Mouse (Mus musculus): ENCODE results near the gene Tsc22d4. TPM values are rescaled to one million over a fixed set of nuclear protein-coding genes. Genes with fewer than 3 reads are reported as not detected.
"Not testable (repeated sequence)": the region's sequence is repeated elsewhere in the genome, so short reads cannot be mapped to it uniquely, and the experiment has no call there.

Tsc22d4 gene
- total RNA-seq (2017): 86.7 and 97.2 TPM in 2 replicates

DNA sequence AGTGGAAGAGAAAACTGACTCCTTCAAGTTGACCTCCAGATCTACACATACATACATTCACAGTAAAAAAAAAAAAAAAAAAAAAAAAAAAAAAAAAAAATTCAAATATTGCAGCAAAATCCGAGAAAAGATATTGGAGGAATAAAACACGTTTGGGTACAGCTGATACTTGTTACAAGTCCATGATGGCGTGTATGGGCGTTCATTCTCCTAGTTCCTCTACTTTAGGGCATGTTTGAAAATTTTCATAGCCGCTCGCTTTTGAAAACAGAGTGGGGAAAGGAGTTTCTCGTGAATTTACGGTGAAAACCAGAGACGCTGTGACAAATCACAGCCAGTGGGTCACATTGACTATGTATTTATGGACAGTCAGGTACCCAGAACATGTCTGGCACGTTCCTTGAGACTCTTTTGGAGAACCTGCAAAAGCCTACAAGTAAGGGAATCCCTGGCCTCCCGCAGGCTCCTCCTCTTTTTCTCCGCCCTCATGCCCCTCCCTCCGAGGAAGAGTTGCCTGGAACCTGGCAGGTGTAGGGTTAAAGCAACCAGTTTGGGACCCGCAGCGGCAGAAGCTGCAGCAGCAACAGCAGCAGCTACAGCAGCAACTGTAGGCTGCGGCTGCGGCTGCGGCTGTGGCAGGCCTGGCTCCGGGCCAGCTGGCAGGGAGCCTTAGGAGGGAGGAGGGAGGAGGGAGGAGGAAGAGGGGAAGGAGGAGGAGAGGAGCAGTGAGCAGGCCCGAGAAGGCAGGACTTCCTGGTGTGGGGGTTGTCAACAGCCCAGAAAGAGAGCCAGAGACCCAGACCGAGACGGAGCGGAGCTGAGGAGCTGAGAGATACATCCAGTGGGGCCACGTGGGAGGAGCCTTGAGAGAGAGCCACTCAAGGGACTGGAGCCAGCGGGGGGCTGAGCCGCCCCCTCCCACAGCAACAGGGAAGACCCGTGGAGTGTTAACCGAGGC is at the start of gene Tsc22d4:
Gene Tsc22d4, plus strand, starts transcription at position 517 of the 958 bp plus-strand sequence.
- peak; percentile 67 for ATAC-seq (replicated peaks; ENCODE audit: low read depth, poor library complexity, severe bottlenecking)

DNA sequence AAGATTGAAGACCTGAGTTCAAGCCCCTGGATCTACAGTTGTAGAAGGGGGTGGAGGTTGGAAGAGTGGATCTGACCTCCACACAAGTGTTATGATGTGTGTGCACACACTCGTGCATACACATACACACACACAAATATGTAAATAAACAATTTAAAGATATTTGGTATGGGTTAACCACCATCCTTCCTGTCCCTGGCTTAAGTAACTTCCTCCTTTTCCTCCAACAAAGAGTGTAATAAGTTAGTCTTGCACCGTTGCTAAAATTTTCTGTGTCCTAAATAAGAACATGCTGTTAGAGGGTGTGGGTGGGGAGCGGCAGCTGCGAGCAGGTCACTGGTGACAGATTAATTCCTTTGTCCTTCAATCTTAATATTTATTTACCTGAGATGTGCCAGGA is 49.6 kb upstream of the Tsc22d4 start:
- ATAC-seq (replicated peaks; ENCODE audit: low read depth, poor library complexity, severe bottlenecking): peak; percentile 73

DNA sequence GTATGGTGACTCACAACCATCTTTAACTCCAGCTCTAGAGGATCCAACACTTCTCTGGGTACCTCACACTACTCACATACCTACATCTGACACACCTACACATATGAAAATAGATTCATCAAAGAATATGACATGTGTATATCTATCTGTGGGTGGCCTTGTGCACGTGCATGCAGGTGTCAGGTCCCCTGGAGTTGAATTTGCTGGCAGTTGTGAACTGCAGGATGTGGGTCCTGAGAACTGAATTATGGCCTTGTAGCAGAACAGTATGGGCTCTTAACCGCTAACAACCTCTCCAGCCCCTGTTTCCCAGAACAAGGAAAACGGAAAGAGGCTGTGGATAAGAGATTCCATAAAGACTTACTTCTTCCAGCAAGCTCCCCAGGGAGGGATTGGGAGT is 46.5 kb upstream of the Tsc22d4 start:
- ATAC-seq (replicated peaks; ENCODE audit: low read depth, poor library complexity, severe bottlenecking): no peak

DNA sequence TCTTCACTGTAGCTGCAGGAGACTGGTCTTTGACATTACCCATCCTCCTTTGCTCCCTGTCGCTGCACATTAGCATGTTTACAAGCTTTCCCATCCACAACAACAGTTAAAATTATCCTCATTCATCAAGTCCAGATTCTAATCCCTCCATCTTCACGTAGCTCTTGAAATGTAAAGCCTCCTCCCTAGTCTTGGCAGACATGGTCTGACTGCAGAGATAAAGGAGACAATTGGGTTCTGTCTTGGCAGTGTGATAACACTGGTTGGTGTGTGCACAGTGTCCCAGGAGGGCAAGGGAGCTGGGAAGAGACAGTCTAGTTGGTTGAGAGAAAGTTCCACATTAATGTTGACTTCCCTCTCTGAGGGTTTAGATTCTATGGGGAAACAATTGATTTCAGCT is 45.7 kb upstream of the Tsc22d4 start:
- peak; percentile 36; the same call in 1 of the 2 replicates for ATAC-seq (replicated peaks; ENCODE audit: low read depth, poor library complexity, severe bottlenecking)

DNA sequence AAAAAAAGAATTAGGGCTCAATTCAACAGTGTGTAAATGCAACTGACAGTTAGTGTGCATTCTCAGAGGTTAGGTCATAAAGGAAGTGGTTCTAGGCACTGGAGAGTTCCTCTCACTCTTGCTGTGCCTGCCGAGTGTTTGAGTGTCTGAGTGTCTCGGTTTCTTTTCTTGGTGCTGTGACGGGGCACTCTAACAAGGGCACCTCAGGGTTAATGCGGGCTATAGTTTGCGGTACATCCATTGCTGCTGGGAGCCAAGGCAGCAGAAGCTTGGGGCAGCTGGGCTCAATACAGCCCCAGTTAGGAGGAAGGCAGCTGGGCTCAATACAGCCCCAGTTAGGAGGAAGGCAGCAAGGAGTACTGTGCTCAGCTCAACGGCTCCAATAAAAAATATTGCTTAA is 40.3 kb upstream of the Tsc22d4 start:
- ATAC-seq (replicated peaks; ENCODE audit: low read depth, poor library complexity, severe bottlenecking): peak; percentile 76

DNA sequence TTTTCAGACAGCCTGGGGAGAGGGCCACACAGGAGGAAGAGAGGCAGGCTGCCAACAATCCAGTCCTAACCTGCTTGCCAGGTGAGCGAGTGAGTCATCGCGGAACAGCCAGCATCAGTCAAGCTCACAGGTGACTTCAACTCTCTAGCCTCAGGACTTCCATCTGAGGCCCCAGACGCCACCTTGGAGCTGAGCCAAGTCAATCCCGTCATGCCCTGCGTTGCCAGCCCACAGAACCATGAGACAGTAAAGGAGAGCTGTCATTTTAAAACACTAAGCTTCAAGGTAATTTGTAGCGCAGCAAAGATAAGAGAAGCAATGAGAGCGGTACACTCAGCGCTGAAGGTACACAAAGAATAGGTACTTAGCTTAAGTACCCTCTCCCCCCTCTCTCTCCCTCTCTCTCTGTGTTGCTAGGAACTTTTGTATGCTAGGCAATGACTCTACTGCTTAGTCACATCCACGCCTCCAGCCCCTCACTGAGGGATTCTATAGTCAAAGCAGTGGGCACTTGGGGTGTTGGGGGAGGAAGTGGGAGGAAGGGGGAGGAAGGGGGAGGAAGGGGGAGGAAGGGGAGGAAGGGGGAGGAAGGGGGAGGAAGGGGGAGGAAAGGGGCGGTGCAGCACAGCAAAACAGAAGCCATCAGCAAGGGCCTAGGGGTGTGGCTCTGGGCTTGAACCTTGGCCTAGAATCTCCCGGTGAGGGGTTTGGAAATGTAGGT is 38.5 kb upstream of the Tsc22d4 start:
- peak; percentile 68 for ATAC-seq (replicated peaks; ENCODE audit: low read depth, poor library complexity, severe bottlenecking)

DNA sequence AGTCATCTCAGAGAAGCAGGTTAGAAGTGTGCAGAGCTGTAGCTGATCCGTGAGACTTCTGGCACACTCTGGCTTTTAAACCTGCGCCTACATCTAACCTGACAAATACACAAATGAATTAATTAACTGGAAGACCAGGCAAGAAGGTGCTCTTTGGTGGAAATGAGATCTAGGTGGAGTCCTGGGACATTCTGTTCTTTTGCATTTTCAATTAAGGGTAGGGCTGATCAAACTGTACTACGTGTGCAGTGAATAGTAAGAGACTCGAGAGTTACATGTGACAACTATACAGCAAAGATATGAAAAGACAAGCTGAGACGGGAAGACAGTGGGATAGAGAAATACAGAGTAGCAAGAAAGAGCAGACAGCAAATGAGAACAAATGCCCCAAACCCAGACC is 32.1 kb upstream of the Tsc22d4 start:
- no peak for ATAC-seq (replicated peaks; ENCODE audit: low read depth, poor library complexity, severe bottlenecking)

DNA sequence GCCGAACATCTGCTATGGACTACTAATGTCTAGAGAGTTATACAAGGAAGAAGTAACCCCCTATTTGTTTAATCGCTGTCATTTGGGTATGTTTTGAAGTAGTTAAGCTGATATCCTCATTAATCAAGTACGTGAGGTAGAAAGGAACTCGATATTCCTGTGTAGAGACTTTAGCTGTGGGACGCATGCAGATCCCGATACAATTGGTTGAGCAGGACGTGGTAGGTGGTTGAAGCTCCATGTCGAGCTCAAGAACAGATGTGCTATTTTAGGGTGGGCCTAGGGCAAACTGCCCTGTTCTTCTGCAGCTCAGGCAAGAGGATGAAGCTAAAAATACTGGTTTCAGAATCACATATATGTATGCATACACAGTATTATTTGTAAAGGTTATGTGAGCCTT is 29.8 kb upstream of the Tsc22d4 start:
- ATAC-seq (replicated peaks; ENCODE audit: low read depth, poor library complexity, severe bottlenecking): no peak

DNA sequence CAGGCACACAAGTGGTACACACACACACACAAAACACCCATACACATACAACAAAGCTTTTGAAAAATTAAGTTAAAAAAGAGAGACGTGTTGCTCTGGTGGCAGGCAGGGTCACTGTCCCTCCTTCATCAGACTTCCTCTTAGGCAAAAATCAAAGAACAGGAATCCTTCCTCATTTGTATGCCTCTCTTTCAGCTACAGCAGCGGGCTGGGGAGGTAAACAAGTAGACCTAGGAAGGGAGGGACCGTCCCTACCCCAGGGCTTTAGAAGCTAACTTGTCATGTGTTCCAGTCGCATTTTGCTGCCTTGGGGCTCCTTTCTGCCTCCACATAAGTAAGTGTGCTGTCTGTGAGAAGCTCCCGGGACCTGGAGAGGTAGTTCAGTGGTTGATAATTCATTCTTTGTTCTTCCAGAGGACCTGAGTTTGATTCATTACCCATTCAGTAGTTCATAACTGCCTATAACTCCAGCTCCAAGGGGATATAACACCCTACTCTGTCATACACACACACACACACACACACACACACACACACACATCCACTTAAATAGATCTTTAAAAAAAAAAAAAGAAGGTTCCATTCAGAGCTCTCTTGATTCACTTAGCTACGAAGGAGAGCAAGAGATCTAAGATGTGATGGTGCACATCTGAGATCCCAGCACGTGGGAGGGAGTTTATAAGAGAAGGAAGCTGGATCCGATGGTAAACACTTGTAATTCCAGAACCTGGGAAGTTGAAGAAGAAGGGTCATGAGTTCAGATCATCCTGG is 27.3 kb upstream of the Tsc22d4 start:
- peak; percentile 60 for ATAC-seq (replicated peaks; ENCODE audit: low read depth, poor library complexity, severe bottlenecking)

DNA sequence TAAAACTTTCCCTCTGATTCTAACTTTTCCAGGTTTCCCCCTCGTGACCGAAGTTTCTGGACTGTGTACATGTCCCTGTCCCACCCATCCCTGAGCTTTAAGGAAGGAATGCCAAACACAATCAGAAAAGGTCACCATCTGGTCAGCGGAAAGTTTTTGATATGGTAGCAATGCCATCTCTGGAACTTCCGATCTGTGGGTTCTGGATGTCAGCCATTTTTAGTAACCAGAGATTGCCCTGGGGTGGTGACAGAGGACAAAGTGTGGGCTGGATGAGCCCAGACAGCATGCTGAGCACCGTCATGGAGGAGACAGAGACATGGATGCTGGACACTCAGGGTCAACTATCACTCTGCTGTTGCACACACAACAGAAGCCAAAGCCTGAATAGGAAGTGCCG is 26.4 kb upstream of the Tsc22d4 start:
- no peak for ATAC-seq (replicated peaks; ENCODE audit: low read depth, poor library complexity, severe bottlenecking)

DNA sequence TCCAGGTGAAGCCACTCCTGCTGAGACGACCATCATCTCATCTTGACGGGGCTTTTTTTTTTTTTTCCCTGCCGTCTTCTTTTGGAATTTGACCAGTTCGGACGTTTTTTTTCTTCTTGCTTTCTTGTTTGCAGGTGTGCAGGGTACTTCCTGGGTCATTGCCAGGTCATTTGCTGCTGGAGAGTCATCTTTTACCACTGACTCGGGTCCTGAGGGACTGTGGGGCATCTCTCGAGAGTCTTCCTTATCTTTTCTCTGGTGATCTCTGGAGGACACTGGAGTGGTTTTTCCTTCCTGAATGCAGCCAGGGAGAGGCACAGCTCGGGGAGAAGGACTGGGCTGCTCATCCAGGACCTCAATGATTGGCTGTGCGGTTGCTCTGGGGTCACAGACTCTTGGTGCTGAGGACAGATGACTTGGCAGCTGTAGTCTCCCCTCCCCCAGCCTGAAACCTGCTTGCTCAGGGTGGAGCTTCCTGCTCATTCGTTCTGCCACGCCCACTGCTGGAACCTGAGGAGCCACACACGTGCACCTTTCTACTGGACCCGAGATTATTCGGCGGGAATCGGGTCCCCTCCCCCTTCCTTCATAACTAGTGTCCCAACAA is 24.9 kb upstream of the Tsc22d4 start:
- ATAC-seq (replicated peaks; ENCODE audit: low read depth, poor library complexity, severe bottlenecking): not testable (repeated sequence)

DNA sequence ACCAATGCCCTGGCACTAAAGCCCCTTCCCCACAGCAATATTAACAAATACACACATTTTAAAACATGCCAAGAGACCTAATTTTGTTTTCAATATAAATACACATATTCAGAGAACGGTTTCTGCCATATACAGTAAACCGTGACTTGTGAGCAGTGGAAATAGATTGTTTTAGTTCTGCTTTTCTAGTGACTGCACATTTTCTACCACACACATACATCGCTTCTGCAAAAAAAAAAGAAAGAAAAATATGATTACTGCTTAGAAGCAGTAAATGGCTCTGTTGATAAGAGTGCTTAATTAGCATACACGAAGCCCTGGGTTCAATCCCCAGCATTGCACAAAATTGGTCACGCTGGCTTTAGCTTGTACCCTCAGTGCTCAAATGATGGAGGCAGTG is 21.7 kb upstream of the Tsc22d4 start:
- ATAC-seq (replicated peaks; ENCODE audit: low read depth, poor library complexity, severe bottlenecking): peak; percentile 76

DNA sequence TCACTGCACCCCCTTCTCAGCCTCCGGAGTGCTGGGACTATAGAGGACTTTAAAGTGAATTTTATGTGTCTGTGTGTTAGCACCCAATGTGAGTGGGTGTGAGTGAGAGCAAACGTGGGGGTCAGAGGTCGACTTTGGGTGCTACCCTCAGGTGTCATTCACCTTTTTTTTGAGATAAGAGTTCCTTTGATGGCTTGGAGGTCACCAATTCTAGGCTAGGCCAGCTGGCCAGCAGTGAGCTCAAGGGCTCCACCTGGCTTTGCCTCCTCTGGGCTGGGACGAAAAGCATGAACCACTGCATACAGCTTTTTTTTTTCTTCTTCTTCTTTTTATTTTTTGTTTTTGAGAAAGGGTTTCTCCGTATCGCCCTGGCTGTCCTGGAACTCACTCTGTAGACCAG is 18.8 kb upstream of the Tsc22d4 start:
- ATAC-seq (replicated peaks; ENCODE audit: low read depth, poor library complexity, severe bottlenecking): no peak

DNA sequence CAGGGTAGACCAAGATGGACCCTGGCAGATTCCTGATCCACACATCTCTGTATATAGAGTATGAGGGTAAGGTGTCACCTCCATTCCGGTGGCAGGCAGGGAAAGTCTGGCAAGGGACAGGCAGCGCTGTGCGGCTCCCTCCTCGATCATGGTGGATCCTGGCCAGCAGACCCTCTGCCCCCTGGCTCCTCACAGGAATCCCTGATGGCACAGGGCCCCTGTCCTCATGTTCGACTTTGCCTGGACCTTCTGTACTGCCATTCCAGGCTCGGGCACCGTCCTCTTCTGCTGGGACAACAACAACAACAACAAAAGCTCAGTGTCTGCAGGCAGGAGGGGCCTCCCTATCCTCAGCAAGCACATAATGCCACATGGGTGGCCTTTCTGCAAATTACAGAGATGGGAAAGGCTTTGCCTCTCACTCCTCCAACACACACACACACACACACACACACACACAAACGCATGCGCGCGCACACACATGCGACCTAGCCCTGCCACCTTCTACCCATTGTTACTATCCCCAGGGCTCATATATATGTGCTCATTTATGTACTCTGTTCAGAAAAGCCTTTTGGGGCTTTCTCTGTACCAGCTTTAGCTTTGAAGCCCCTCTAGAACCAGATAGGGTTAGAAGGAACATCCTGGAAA is 11.8 kb upstream of the Tsc22d4 start:
- ATAC-seq (replicated peaks; ENCODE audit: low read depth, poor library complexity, severe bottlenecking): no peak

DNA sequence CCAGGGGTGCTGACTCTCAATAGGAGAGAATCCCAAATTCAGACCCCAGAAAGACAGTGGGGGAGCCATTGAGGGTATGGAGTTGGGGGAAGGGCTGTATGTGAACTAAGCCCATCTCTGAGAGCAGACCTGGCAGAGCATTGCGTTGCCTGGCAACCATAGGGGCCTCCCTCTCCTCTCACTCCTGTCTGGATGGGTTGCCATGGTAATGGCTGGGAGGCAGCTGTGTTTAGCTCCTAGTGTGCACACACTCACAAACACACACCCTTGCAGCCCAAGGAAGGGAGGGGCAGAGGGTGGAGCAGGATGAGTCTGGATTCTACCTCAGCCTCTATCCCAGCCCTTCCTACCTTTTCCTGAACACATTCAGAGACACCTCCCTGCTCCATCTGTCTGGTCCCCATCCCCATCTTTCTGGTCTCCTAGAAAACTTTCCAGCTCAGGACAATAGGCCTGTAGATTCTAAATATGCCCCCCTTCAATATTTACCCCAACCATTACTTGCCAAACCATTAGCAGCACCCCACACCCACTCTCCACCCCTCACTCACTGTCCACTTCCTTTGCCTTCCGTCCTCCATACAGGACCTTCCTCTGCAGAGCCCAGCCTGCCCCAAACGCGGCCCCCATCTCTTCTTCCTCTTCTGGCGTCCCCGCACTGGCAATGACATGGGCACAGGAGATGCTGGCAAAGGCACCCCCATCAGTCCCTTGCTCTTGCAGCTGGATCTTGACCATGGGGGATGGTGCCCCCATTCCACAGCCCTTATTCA is 11.1 kb upstream of the Tsc22d4 start:
- no peak for ATAC-seq (replicated peaks; ENCODE audit: low read depth, poor library complexity, severe bottlenecking)

DNA sequence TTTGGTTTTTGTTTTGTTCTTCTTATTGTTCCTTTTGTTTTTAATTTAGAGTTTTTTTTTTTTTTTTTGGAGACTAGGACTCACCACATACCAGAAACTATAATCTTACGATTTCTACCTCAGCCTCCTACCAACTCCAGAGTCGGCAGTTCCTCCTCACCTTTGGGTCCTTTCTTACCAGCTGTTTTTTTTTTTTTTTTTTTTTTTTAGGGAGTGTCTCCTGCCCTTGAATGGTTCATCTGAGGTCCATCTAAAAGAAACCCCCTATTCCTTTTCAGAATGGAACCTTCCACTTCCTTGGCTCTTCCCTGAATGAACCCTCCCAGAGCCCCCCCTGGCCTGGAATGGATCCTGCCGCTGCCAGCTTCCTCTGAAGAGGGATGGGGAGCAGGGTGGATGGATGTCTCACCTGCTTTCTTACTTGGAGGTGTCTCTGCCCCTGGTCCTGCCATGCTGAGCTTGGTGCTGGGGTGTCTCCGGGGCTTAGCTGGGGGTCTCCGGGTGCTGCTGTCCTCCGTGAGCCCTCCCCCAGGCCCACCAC is 8.1 kb upstream of the Tsc22d4 start:
- ATAC-seq (replicated peaks; ENCODE audit: low read depth, poor library complexity, severe bottlenecking): no peak

DNA sequence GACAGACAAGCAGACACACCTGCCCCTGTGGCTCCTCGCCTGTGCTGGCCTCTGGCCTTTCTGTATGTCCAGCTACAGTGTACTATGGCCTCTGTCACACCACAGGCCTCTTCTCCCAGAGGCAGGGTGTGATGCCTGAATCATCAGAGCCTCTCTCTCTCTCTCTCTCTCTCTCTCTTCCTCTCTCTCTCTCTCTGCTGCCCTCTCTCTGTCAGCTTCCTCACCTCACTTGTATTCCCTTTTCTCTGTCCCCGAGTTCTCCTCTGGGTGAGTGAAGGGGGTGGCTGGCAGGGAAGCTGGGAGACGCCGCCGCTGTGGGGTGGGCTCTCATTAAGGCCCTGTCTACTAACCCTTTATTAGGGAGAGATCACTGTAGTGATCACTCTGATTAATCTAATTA is 7.0 kb upstream of the Tsc22d4 start:
- no peak; the same call in 1 of the 2 replicates for ATAC-seq (replicated peaks; ENCODE audit: low read depth, poor library complexity, severe bottlenecking)

DNA sequence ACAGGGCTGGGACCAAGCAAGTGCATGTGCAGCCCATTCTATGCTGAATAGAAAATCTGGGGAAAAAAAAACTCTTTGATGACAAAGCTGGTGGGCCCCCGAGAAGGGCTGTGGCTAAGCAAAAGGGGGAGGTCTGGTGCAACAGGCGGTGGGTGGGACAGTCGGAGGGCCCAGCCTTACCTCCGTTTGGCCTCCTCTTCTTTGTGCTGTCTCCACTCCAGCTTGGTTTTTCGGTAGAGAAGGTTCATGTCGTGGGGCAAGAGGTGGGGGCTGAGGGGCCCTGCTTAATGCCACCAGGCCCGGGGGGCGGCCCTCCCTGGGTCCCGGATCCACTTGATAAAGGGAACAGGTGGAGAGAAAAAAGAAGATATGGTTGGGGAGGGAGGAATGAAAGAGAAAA is 6.1 kb upstream of the Tsc22d4 start:
- ATAC-seq (replicated peaks; ENCODE audit: low read depth, poor library complexity, severe bottlenecking): no peak

DNA sequence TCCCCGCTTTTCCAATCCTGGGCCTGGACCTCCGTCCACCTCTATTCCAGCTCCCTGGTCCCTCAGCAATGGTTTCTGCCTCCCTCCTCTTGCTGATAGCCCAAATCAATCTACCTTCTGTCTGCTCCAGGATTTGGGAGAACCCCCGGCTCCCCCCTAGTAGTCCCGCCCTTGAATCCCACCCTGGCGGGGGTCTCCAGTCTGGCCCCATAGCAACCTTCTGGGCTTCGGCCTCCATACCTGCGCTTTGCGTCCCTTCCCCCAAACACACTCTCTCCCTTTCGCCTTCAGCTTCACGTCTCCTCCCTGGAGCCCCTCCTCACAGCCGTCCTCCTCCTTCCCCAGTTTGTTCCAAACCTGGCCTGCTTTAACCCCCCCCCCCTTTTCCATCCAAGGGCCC is 5.0 kb upstream of the Tsc22d4 start:
- no peak for ATAC-seq (replicated peaks; ENCODE audit: low read depth, poor library complexity, severe bottlenecking)
